Mouse (Mus musculus): ENCODE measurements around the gene Zfp651. TPM values are rescaled to one million over a fixed set of nuclear protein-coding genes. Genes with fewer than 3 reads are reported as not detected.

The Zfp651 gene
- polyA plus RNA-seq, 1 experiment from 2014 or later: 7.0 TPM

- peaks cover 11% of the 10 kb centered on the region for H3K4me1 ChIP-seq
- H3K36me3 ChIP-seq: no peaks in the 10 kb centered on the region
- DNase-seq (ENCODE audit: low spot score): no peak
- H3K9me3 ChIP-seq (replicated peaks): no peaks in the 10 kb centered on the region
- WGBS: 84% methylated on average over 10 of the region's 10 CpGs
- H3K27ac ChIP-seq: no peak overlapping the region
- H3K27me3 ChIP-seq (ENCODE audit: low read depth, poor library complexity, severe bottlenecking): peaks cover 52% of the 10 kb centered on the region
- no peak overlapping the region for H3K4me3 ChIP-seq
Measured at GRCm38 (mm10) chr9:121775951-121776350, 16.8 kb downstream of the Zfp651 start.

DNA sequence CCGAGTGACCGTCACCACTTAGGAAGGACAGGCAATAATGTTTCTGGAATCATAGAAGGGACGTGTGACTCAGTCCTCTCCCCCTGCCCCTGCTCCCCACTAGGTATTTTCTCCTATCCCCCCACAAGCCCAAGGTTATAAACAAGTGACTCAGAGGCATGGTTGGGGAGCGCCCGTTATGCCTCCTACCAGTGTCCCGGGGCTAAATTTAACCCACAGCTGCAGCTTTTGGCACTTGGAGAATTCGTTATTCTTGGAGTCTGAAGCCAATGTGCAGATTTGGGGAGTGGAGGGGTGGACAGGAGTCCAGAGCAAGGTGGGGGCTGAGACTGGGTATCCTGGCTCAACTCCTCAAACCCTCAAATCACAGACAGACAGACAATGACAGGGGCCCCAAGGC is 17.4 kb downstream of the Zfp651 start:
- DNase-seq (ENCODE audit: low spot score): no peak
- 88% methylated on average over 7 of the region's 7 CpGs for WGBS
- H3K27me3 ChIP-seq (ENCODE audit: low read depth, poor library complexity, severe bottlenecking): peaks cover 52% of the 10 kb centered on the region
- H3K9me3 ChIP-seq (replicated peaks): no peaks in the 10 kb centered on the region
- H3K27ac ChIP-seq: no peak overlapping the region
- H3K36me3 ChIP-seq: no peaks in the 10 kb centered on the region
- H3K4me3 ChIP-seq: no peak overlapping the region
- H3K4me1 ChIP-seq: peaks cover 11% of the 10 kb centered on the region

DNA sequence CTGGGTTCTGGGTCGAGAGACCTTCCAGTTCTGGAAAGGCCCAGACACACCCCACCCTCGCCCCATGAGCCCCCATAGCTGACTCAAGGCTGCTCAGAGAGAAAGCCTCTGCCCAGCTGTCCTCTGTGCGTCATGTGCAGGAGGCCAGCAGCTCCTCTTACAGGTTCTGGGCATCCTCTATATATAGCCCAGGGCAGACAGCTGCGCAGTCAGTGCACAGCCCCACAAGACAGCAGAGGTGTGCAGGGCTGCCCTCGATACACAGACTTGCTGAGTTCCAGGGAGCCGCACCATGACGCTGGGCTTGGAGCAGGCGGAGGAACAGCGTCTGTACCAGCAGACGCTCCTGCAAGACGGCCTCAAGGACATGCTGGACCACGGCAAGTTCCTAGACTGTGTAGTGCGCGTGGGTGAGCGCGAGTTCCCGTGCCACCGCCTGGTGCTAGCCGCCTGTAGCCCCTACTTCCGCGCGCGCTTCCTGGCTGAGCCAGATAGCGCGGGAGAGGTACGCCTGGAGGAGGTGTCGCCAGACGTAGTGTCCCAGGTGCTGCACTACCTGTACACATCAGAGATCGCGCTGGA is 18.4 kb downstream of the Zfp651 start, which contains the start of gene Klhl40:
Klhl40 (plus strand) TSS at position 124 of the 582 bp plus-strand sequence.
- 23% methylated on average over 30 of the region's 30 CpGs for WGBS
- H3K9me3 ChIP-seq (replicated peaks): no peaks in the 10 kb centered on the region
- peak within 1 kb of the TSS; percentile 42 for H3K4me3 ChIP-seq
- peaks cover 52% of the 10 kb centered on the region for H3K27me3 ChIP-seq (ENCODE audit: low read depth, poor library complexity, severe bottlenecking)
- peaks cover 11% of the 10 kb centered on the region for H3K4me1 ChIP-seq
- H3K27ac ChIP-seq: no peak within 1 kb of the TSS
- no peak for DNase-seq (ENCODE audit: low spot score)
- H3K36me3 ChIP-seq: no peaks in the 10 kb centered on the region

GRCm38 (mm10) chr9:121778066-121778624 is 19.0 kb downstream of the Zfp651 start:
- H3K36me3 ChIP-seq: no peaks in the 10 kb centered on the region
- peak; percentile 45 for DNase-seq (ENCODE audit: low spot score)
- H3K4me1 ChIP-seq: peaks cover 11% of the 10 kb centered on the region
- peak overlapping the region; percentile 42 for H3K4me3 ChIP-seq
- H3K27me3 ChIP-seq (ENCODE audit: low read depth, poor library complexity, severe bottlenecking): peaks cover 52% of the 10 kb centered on the region
- H3K27ac ChIP-seq: no peak overlapping the region
- 15% methylated on average over 54 of the region's 54 CpGs for WGBS
- no peaks in the 10 kb centered on the region for H3K9me3 ChIP-seq (replicated peaks)

- DNase-seq (ENCODE audit: low spot score): no peak
- no peak overlapping the region for H3K4me3 ChIP-seq
- no peak overlapping the region for H3K27ac ChIP-seq
- H3K4me1 ChIP-seq: no peaks in the 10 kb centered on the region
- peaks cover 8% of the 10 kb centered on the region for H3K27me3 ChIP-seq (ENCODE audit: low read depth, poor library complexity, severe bottlenecking)
- no peaks in the 10 kb centered on the region for H3K36me3 ChIP-seq
- 90% methylated on average over 12 of the region's 12 CpGs for WGBS
- H3K9me3 ChIP-seq (replicated peaks): no peaks in the 10 kb centered on the region
Measured at GRCm38 (mm10) chr9:121784801-121785200, 25.7 kb downstream of the Zfp651 start.

- H3K4me1 ChIP-seq: no peaks in the 10 kb centered on the region
- H3K9me3 ChIP-seq (replicated peaks): no peaks in the 10 kb centered on the region
- 88% methylated on average over 8 of the region's 8 CpGs for WGBS
- H3K36me3 ChIP-seq: no peaks in the 10 kb centered on the region
- no peak overlapping the region for H3K4me3 ChIP-seq
- no peak for DNase-seq (ENCODE audit: low spot score)
- H3K27me3 ChIP-seq (ENCODE audit: low read depth, poor library complexity, severe bottlenecking): peaks cover 4% of the 10 kb centered on the region; the same call in 1 of the 2 replicates
- no peak overlapping the region for H3K27ac ChIP-seq
Measured at GRCm38 (mm10) chr9:121785261-121785660, 26.1 kb downstream of the Zfp651 start.

DNA sequence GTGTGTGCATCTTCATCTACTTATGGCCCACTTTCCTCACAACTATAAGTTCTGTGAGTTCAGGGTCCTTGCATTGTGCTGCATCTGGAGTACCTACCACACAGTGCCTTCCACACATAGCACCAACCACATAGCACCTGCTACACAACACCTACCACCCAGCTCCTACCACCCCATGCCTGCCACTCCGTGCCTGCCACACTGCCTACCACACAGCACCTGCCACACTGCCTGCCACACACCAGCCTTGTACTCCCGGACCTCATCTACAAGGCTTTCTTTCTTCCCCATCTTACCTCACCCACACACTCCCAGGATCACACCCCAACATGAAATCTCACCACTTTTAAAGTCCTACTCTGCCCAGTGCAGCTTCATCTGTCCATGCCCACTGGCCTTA is 27.2 kb downstream of the Zfp651 start:
- Histone ChIP-seq H3K4me3 (no peak overlapping the region), H3K36me3 (no peaks in the 10 kb centered on the region), H3K27me3 (ENCODE audit: low read depth, poor library complexity, severe bottlenecking) (no peaks in the 10 kb centered on the region), H3K9me3 (replicated peaks) (no peaks in the 10 kb centered on the region), H3K4me1 (peaks cover under 1% of the 10 kb centered on the region; the same call in 1 of the 2 replicates), H3K27ac (no peak overlapping the region)
- WGBS: 90% methylated on average over 2 of the region's 2 CpGs
- DNase-seq (ENCODE audit: low spot score): no peak

- DNase-seq (ENCODE audit: low spot score): peak; percentile 87
- Histone ChIP-seq H3K4me1 (peaks cover 7% of the 10 kb centered on the region), H3K27ac (no peak overlapping the region), H3K27me3 (ENCODE audit: low read depth, poor library complexity, severe bottlenecking) (no peaks in the 10 kb centered on the region), H3K4me3 (no peak overlapping the region), H3K9me3 (replicated peaks) (no peaks in the 10 kb centered on the region), H3K36me3 (no peaks in the 10 kb centered on the region)
- 15% methylated on average over 5 of the region's 5 CpGs for WGBS
Measured at GRCm38 (mm10) chr9:121791206-121791605, 32.1 kb downstream of the Zfp651 start.

GRCm38 (mm10) chr9:121791757-121792521 is 32.8 kb downstream of the Zfp651 start, which contains the start of gene Hhatl:
Hhatl (minus strand) TSS chr9:121792507.
- DNase-seq (ENCODE audit: low spot score): no peak
- Histone ChIP-seq H3K9me3 (replicated peaks) (no peaks in the 10 kb centered on the region), H3K4me3 (no peak within 1 kb of the TSS), H3K27ac (no peak within 1 kb of the TSS), H3K4me1 (peaks cover 7% of the 10 kb centered on the region), H3K36me3 (no peaks in the 10 kb centered on the region), H3K27me3 (ENCODE audit: low read depth, poor library complexity, severe bottlenecking) (no peaks in the 10 kb centered on the region)
- 54% methylated on average over 24 of the region's 24 CpGs for WGBS

DNA sequence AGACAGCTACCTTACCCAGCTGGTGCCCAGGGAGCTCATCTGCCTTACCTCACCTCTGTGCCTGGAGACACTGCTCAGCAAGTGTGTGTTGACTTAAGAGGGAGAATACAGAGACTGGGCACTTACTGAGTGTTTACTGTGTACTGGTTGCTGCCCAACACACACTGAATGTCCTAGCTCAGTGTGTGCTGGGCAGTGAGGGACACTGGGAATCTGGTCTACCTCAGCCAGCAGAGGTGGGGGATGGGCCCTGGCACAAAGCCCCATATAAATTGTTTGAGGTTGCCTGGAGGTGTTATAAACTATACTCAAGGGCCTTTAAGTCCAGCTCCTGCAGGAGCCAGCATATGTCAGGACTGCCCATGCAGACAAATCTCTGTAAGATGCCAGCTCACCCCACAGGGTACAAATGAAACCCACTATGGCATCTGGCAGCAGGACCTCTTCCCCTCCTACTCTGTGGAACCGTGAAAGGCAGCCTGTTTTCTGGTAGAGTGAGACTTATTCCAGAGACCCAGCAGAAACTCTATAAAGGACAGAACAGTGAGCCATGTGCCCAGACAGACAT is 35.9 kb downstream of the Zfp651 start:
- Histone ChIP-seq H3K27ac (no peak overlapping the region), H3K9me3 (replicated peaks) (no peaks in the 10 kb centered on the region), H3K4me3 (no peak overlapping the region), H3K36me3 (no peaks in the 10 kb centered on the region), H3K27me3 (ENCODE audit: low read depth, poor library complexity, severe bottlenecking) (no peaks in the 10 kb centered on the region), H3K4me1 (peaks cover 19% of the 10 kb centered on the region)
- 50% methylated on average over 1 of the region's 1 CpGs for WGBS
- DNase-seq (ENCODE audit: low spot score): no peak

GRCm38 (mm10) chr9:121797722-121798121 is 38.6 kb downstream of the Zfp651 start:
- Histone ChIP-seq H3K4me3 (0 out of 2 replicates have a peak overlapping the region, but pooled peaks have one; percentile 8), H3K27ac (no peak overlapping the region), H3K4me1 (peaks cover 12% of the 10 kb centered on the region), H3K27me3 (ENCODE audit: low read depth, poor library complexity, severe bottlenecking) (no peaks in the 10 kb centered on the region), H3K9me3 (replicated peaks) (no peaks in the 10 kb centered on the region), H3K36me3 (no peaks in the 10 kb centered on the region)
- WGBS: 14% methylated on average over 12 of the region's 12 CpGs
- DNase-seq (ENCODE audit: low spot score): peak; percentile 45

DNA sequence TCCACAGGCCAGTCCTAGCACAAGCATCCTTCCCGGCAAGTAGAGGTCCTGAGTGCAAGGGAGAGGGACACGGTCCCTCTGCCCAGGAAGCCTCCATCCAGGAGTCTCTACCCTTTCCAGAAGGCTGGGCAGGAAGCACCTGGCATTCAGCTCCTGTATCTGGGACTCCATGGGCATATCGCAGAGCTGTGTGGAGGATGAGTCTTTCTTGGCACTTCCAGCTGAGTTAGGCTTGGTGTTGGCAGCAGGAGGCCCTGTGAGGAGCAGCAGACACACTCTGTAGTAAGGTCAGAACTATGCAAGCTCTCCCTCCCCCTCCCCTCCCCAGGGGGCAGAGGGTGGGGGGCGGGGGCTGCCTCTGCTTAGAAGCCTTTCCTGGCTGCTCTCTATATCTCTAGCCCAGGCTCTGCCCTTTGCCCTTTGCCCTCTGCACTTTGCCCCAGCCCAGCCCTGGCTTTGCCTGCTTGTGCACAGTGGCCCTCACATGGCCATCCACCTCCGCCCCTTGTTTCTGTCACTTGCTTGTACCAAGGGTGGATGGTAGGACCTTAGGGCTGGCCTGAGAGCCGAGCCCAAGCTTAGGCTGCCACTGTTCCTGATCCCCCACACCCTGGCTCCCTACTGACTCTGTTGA is 39.9 kb downstream of the Zfp651 start:
- H3K27me3 ChIP-seq (ENCODE audit: low read depth, poor library complexity, severe bottlenecking): no peaks in the 10 kb centered on the region
- H3K4me3 ChIP-seq: no peak overlapping the region
- H3K27ac ChIP-seq: no peak overlapping the region
- H3K36me3 ChIP-seq: no peaks in the 10 kb centered on the region
- WGBS: 50% methylated on average over 6 of the region's 6 CpGs
- H3K4me1 ChIP-seq: peaks cover 12% of the 10 kb centered on the region
- no peak for DNase-seq (ENCODE audit: low spot score)
- no peaks in the 10 kb centered on the region for H3K9me3 ChIP-seq (replicated peaks)
